Mouse (Mus musculus): ENCODE measurements around the gene Ints12. TPM values are rescaled to one million over a fixed set of nuclear protein-coding genes. Genes with fewer than 3 reads are reported as not detected.

The Ints12 gene
- polyA plus RNA-seq, 1 experiment: 3.8 TPM

GRCm38 (mm10) chr3:133158260-133158659 is 66.6 kb downstream of the Ints12 start:
- Histone ChIP-seq H3K27ac (ENCODE audit: insufficient read depth, low read length) (no peak overlapping the region), H3K4me1 (ENCODE audit: control insufficient read depth, insufficient read depth, insufficient read length) (no peaks in the 10 kb centered on the region), H3K27me3 (ENCODE audit: control insufficient read depth, insufficient read depth, low read length) (no peaks in the 10 kb centered on the region), H3K4me3 (ENCODE audit: extremely low read depth, insufficient read depth, insufficient read length) (no peak overlapping the region), H3K36me3 (ENCODE audit: control insufficient read depth, insufficient read depth, low read length) (no peaks in the 10 kb centered on the region)
- 88% methylated on average over 5 of the region's 5 CpGs for WGBS
- no peak for DNase-seq (ENCODE audit: low read depth in 1 of 2, low spot score in 2 of 2)
- TF ChIP-seq POLR2A (IDR thresholded peaks at IDR 0.05; ENCODE audit: low read depth, low read length): no peak
- no peak for TF ChIP-seq CTCF (IDR thresholded peaks at IDR 0.05; ENCODE audit: extremely low read depth, insufficient read depth, insufficient read length, insufficient replicate concordance)

Other genes starting within 250 kb of the Ints12 start
- gene Npnt, start 141.5 kb upstream of the Ints12 start, polyA plus RNA-seq (2012; rRNA removed): 42.8 and 62.8 TPM in 2 replicates
- 2.5 and 3.8 TPM in 2 replicates for gene Gstcd, start 193 bp downstream of the Ints12 start, polyA plus RNA-seq (2012; rRNA removed)
- gene Arhgef38, start 143.1 kb downstream of the Ints12 start, polyA plus RNA-seq (2012; rRNA removed): not detected in 2 replicates
- gene Ppa2, start 218.3 kb downstream of the Ints12 start, polyA plus RNA-seq (2012; rRNA removed): 14.6 and 21.2 TPM in 2 replicates

All from spleen, adult 2 months (tissue).